ENCODE assay signal across 15 mouse cellular contexts in the genomic region with DNA sequence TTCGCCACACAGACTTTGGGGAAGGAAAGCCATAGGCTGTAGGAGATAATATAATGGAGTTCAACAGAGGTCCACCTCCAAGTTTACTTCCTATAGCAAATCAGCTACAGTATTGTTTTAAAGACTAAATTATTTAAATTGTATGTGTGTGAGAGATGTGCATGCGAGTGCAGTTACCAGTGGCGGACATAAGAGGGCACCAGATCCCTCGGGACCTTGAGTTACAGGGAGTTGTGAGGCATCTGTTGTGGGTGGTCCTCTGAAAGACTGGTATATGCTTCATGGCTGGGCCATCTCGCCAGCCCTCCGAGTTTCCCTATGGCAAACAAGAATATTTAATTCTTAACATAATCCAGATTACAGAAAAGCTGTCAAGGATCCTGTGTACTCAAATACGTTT.
DNase-seq lines count a peak whose midpoint lies in the region; ATAC-seq and TF ChIP-seq lines count a peak whose summit lies in the region.
"Had no signal": no experiment of that assay in that cellular context is flagged by ENCODE, and none has a peak within 500 bp of the region (broad histone marks: within the 10 kb centered on the region; RNA-seq: fewer than 3 reads in every experiment).

No protein-coding gene starts in this region.

- H3K27ac ChIP-seq in hindbrain, postnatal 0 days: no peak overlapping the region
- no peak overlapping the region for H3K27ac ChIP-seq in hindbrain, embryonic 13.5 days
- no peak overlapping the region for H3K27ac ChIP-seq in lung, embryonic 14.5 days (ENCODE audit: low read depth)
- H3K27ac ChIP-seq: hindbrain, embryonic 15.5 days; neural tube, embryonic 13.5 days; stomach, embryonic 15.5 days had no signal

- CTCF ChIA-PET in Patski (lab: Charles Lee): interaction anchor here (1.6 kb wide), 1 partner anchor 16 kb away, joined by 4 read pairs; no protein-coding TSS in a partner anchor

- no peak overlapping the region for H3K4me3 ChIP-seq in hindbrain, postnatal 0 days (ENCODE audit: low read length)
- no peak overlapping the region for H3K4me3 ChIP-seq in hindbrain, embryonic 13.5 days
- H3K4me3 ChIP-seq in lung, embryonic 14.5 days (ENCODE audit: low read depth, low read length): no peak overlapping the region
- H3K4me3 ChIP-seq: hindbrain, embryonic 15.5 days; neural tube, embryonic 13.5 days; stomach, embryonic 15.5 days had no signal

- H3K4me2 ChIP-seq in hindbrain, postnatal 0 days (ENCODE audit: low read depth, low read length): no peak overlapping the region
- H3K4me2 ChIP-seq in hindbrain, embryonic 13.5 days: no peak overlapping the region
- no peak overlapping the region for H3K4me2 ChIP-seq in lung, embryonic 14.5 days
- H3K4me2 ChIP-seq: hindbrain, embryonic 15.5 days; neural tube, embryonic 13.5 days; stomach, embryonic 15.5 days had no signal

- H3K27me3 ChIP-seq in hindbrain, postnatal 0 days (ENCODE audit: insufficient read depth, low read length): no peaks in the 10 kb centered on the region
- no peaks in the 10 kb centered on the region for H3K27me3 ChIP-seq in hindbrain, embryonic 13.5 days
- no peaks in the 10 kb centered on the region for H3K27me3 ChIP-seq in lung, embryonic 14.5 days (ENCODE audit: insufficient read depth, low read length)
- no peaks in the 10 kb centered on the region for H3K27me3 ChIP-seq in Patski
- H3K27me3 ChIP-seq: hindbrain, embryonic 15.5 days; neural tube, embryonic 13.5 days; stomach, embryonic 15.5 days had no signal

- no peaks in the 10 kb centered on the region for H3K36me3 ChIP-seq in hindbrain, postnatal 0 days (ENCODE audit: insufficient read depth, low read length)
- no peaks in the 10 kb centered on the region for H3K36me3 ChIP-seq in hindbrain, embryonic 13.5 days
- H3K36me3 ChIP-seq in lung, embryonic 14.5 days (ENCODE audit: insufficient read depth): no peaks in the 10 kb centered on the region
- H3K36me3 ChIP-seq: hindbrain, embryonic 15.5 days; neural tube, embryonic 13.5 days; stomach, embryonic 15.5 days had no signal

- no peaks in the 10 kb centered on the region for H3K4me1 ChIP-seq in hindbrain, postnatal 0 days (ENCODE audit: insufficient read depth, low read length)
- peaks cover 6% of the 10 kb centered on the region for H3K4me1 ChIP-seq in hindbrain, embryonic 13.5 days (replicated peaks)
- peaks cover 5% of the 10 kb centered on the region for H3K4me1 ChIP-seq in lung, embryonic 14.5 days (ENCODE audit: insufficient read depth)
- H3K4me1 ChIP-seq: neural tube, embryonic 13.5 days had no signal

- peak; percentile 22; the same call in 1 of the 2 replicates for TF ChIP-seq CTCF in hindbrain, postnatal 0 days (IDR thresholded peaks at IDR 0.05; ENCODE audit: low read depth)
- TF ChIP-seq CTCF in lung, embryonic 14.5 days (IDR thresholded peaks at IDR 0.05; ENCODE audit: low read depth): peak; percentile 36
- peak; percentile 40 for TF ChIP-seq CTCF in Patski (IDR thresholded peaks at IDR 0.05)

- no peak for ATAC-seq in hindbrain, postnatal 0 days
- no peak for ATAC-seq in hindbrain, embryonic 13.5 days (ENCODE audit: low FRiP score)
- ATAC-seq in lung, embryonic 14.5 days (ENCODE audit: insufficient read depth): no peak
- no peak for ATAC-seq in Patski

- no peaks in the 10 kb centered on the region for H3K9me3 ChIP-seq in hindbrain, postnatal 0 days (ENCODE audit: low read length)
- no peaks in the 10 kb centered on the region for H3K9me3 ChIP-seq in hindbrain, embryonic 13.5 days
- H3K9me3 ChIP-seq in lung, embryonic 14.5 days (ENCODE audit: low read depth, low read length): no peaks in the 10 kb centered on the region
- H3K9me3 ChIP-seq: hindbrain, embryonic 15.5 days; neural tube, embryonic 13.5 days; stomach, embryonic 15.5 days had no signal

- 94% methylated on average over 7 of the region's 7 CpGs for WGBS in hindbrain, postnatal 0 days
- WGBS in hindbrain, embryonic 13.5 days: 97% methylated on average over 7 of the region's 7 CpGs
- 92% methylated on average over 7 of the region's 7 CpGs for WGBS in lung, embryonic 14.5 days

- in situ Hi-C loops in Patski (cut with MboI; ENCODE audit: low pct_unique_long_range_greater_than_20kb): no loop called here

- POLR2A ChIA-PET in Patski (lab: Charles Lee): no interaction called here

- DNase-seq in hindbrain, postnatal 0 days (ENCODE audit: low spot score): no peak
- no peak for DNase-seq in lung, embryonic 14.5 days
- DNase-seq in lung, postnatal 4 days: no peak
- no peak for DNase-seq in Patski (ENCODE audit: low read depth, low spot score)
- no peak for DNase-seq in spleen, postnatal 10 days (ENCODE audit: low spot score in 2 of 2)
- no peak for DNase-seq in cerebellum, postnatal 25 days
- DNase-seq: cerebellum, adult 9-11 months; gastrocnemius, postnatal 10 days; kidney, adult 8-10 months; right cerebral cortex, postnatal 4 days; thymus, postnatal 25 days had no signal

- H3K9ac ChIP-seq in hindbrain, postnatal 0 days (replicated peaks; ENCODE audit: low read length): no peak overlapping the region
- no peak overlapping the region for H3K9ac ChIP-seq in hindbrain, embryonic 13.5 days
- no peak overlapping the region for H3K9ac ChIP-seq in lung, embryonic 14.5 days
- H3K9ac ChIP-seq: hindbrain, embryonic 15.5 days; neural tube, embryonic 13.5 days; stomach, embryonic 15.5 days had no signal
